In the genomic region with DNA sequence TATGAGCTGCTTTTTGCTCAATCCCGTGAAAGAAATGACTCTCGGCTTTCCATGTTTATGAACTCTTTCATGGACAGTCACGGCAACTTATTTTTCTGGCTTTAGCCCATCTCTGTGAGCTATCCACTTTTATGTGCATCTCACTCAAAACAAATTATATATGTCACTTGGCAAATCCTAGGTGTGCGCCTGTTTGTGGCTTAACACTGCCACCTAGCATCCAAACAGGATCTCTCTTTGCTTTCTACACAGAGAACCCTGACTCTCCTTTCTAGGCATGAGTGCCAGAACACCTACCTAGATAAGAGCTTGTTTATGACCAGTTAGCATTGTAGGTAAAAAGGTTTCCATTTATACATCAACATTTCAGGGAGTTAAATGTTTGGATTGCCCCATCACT, we compare ENCODE assay signal across 8 mouse cellular contexts.
DNase-seq lines count a peak whose midpoint lies in the region; ATAC-seq and TF ChIP-seq lines count a peak whose summit lies in the region.
"Had no signal": no experiment of that assay in that cellular context is flagged by ENCODE, and none has a peak within 500 bp of the region (broad histone marks: within the 10 kb centered on the region; RNA-seq: fewer than 3 reads in every experiment).

No protein-coding gene starts in this region.

- H3K36me3 ChIP-seq in kidney, postnatal 0 days (ENCODE audit: insufficient read depth, low read length): no peaks in the 10 kb centered on the region
- H3K36me3 ChIP-seq in MEL (ENCODE audit: control insufficient read depth in 1 of 2, insufficient read depth in 2 of 2, low read length in 2 of 2): no peaks in the 10 kb centered on the region

- H3K9me3 ChIP-seq in kidney, postnatal 0 days (replicated peaks; ENCODE audit: low read length): no peaks in the 10 kb centered on the region
- H3K9me3 ChIP-seq in MEL (replicated peaks; ENCODE audit: insufficient read depth, low read length): no peaks in the 10 kb centered on the region

- TF ChIP-seq POLR2A in MEL (IDR thresholded peaks at IDR 0.05; ENCODE audit: control insufficient read depth in 1 of 2, insufficient read depth in 1 of 2, low read depth in 1 of 2, low read length in 2 of 2, poor library complexity in 1 of 2): no peak

- H3K4me2 ChIP-seq in kidney, postnatal 0 days (ENCODE audit: low read length): no peak overlapping the region

- 59% methylated on average over 4 of the region's 4 CpGs for WGBS in kidney, postnatal 0 days

- ATAC-seq in kidney, postnatal 0 days (replicated peaks; ENCODE audit: low FRiP score, low read depth): no peak
- ATAC-seq: Patski had no signal

- TF ChIP-seq RAD21 in MEL (IDR thresholded peaks at IDR 0.05; ENCODE audit: low read depth, low read length): peak; percentile 20

- H3K4me3 ChIP-seq in kidney, postnatal 0 days (replicated peaks; ENCODE audit: low read depth, low read length): no peak overlapping the region
- no peak overlapping the region for H3K4me3 ChIP-seq in MEL (ENCODE audit: control insufficient read depth in 1 of 2, insufficient read depth in 1 of 2, low read depth in 2 of 2, low read length in 2 of 2)

- no peak for TF ChIP-seq EP300 in MEL (IDR thresholded peaks at IDR 0.05; ENCODE audit: low read depth in 1 of 2, low read length in 2 of 2)

- H3K27me3 ChIP-seq in kidney, postnatal 0 days (ENCODE audit: insufficient read depth, low read length): no peaks in the 10 kb centered on the region
- no peaks in the 10 kb centered on the region for H3K27me3 ChIP-seq in MEL (ENCODE audit: control insufficient read depth in 1 of 2, insufficient read depth in 2 of 2, low read length in 2 of 2)
- H3K27me3 ChIP-seq: Patski had no signal

- H3K4me1 ChIP-seq in kidney, postnatal 0 days (replicated peaks; ENCODE audit: insufficient read depth, low read length): no peaks in the 10 kb centered on the region
- no peaks in the 10 kb centered on the region for H3K4me1 ChIP-seq in MEL (ENCODE audit: control insufficient read depth in 1 of 2, insufficient read depth in 2 of 2, low read length in 2 of 2)

- no peaks in the 10 kb centered on the region for H3K79me2 ChIP-seq in MEL (ENCODE audit: control insufficient read depth, insufficient read depth, low read length, poor library complexity)

- no peak overlapping the region for H3K9ac ChIP-seq in kidney, postnatal 0 days (ENCODE audit: low read depth, low read length)
- H3K9ac ChIP-seq in MEL (ENCODE audit: control insufficient read depth, low read depth, low read length, poor library complexity, severe bottlenecking): no peak overlapping the region

- intact Hi-C loops in left cerebral cortex, postnatal 25 days (cut with DNase I): loop anchor here (10.0 kb wide), 2 partner anchors 396 to 1146 kb away; partner anchors contain the start of gene Lsamp

- no peak overlapping the region for H3K27ac ChIP-seq in kidney, postnatal 0 days
- no peak overlapping the region for H3K27ac ChIP-seq in MEL (ENCODE audit: control insufficient read depth, low read depth, low read length)

- peak; percentile 16 for DNase-seq in kidney, postnatal 0 days (ENCODE audit: low spot score)
- no peak for DNase-seq in kidney, postnatal 14 days
- peak; percentile 2 for DNase-seq in MEL (ENCODE audit: low read depth, low spot score)
- DNase-seq in cerebellum, adult 9-10 months: peak; percentile 15
- peak; percentile 47 to 77 for DNase-seq in left cerebral cortex, postnatal 25 days (ENCODE audit: low spot score in 2 of 2)
- no peak for DNase-seq in urinary bladder, postnatal 10 days (ENCODE audit: low spot score)
- DNase-seq in urinary bladder, adult 18-20 months (ENCODE audit: low spot score in 2 of 2): no peak

- peak; percentile 61 for TF ChIP-seq CTCF in kidney, postnatal 0 days (IDR thresholded peaks at IDR 0.05; ENCODE audit: low read depth)
- peak in 2 of 3 experiments; percentile 8 to 29; a peak in 2 of 6 replicates for TF ChIP-seq CTCF in MEL (IDR thresholded peaks at IDR 0.05 in 2 of 3, conservative IDR thresholded peaks at IDR 0.05 in 1 of 3; ENCODE audit: control insufficient read depth in 1 of 3, insufficient read depth in 1 of 3, low read depth in 2 of 3, low read length in 3 of 3, poor library complexity in 1 of 3, severe bottlenecking in 1 of 3)

TF ChIP-seq in MEL, 35 proteins besides CTCF, POLR2A, EP300 and RAD21:
- TF ChIP-seq SMC3 (IDR thresholded peaks at IDR 0.05; ENCODE audit: low read depth, low read length): peak; percentile 19; the same call in 1 of the 2 replicates
- TF ChIP-seq TAL1 (IDR thresholded peaks at IDR 0.05; ENCODE audit: low read length): no peak

Comparison
In these comparisons a context has a peak if more than half of its experiments do, and no peak if none do; other contexts are left out.
1. DNase-seq: peak in kidney, postnatal 0 days (single experiment), MEL (single experiment), cerebellum, adult 9-10 months (single experiment) and left cerebral cortex, postnatal 25 days (2 of 2); none in kidney, postnatal 14 days (single experiment), urinary bladder, postnatal 10 days (single experiment) and urinary bladder, adult 18-20 months (0 of 2).